Comparison of ENCODE assay signal across 11 mouse cellular contexts in genomic region chr3:61361338-61361737, GRCm38 (mm10). TPM values are rescaled to one million over a fixed set of nuclear protein-coding genes. Genes with fewer than 3 reads are reported as not detected.
DNase-seq lines count a peak whose midpoint lies in the region; ATAC-seq lines count a peak whose summit lies in the region.
"Had no signal": no experiment of that assay in that cellular context is flagged by ENCODE, and none has a peak within 500 bp of the region (broad histone marks: within the 10 kb centered on the region; RNA-seq: fewer than 3 reads in every experiment).

Rap2b (plus strand) TSS chr3:61361638.

- H3K4me1 ChIP-seq in embryonic facial prominence, embryonic 12.5 days = 0 out of 2 replicates have a peak, but pooled peaks cover 2% of the 10 kb centered on the region
- H3K4me1 ChIP-seq in hindbrain, embryonic 15.5 days (replicated peaks) = peaks cover 11% of the 10 kb centered on the region
- peaks cover 6% of the 10 kb centered on the region for H3K4me1 ChIP-seq in midbrain, embryonic 14.5 days (ENCODE audit: control insufficient read depth, insufficient read depth, low read length)

- no peak within 1 kb of the TSS for H3K9ac ChIP-seq in embryonic facial prominence, embryonic 12.5 days
- H3K9ac ChIP-seq in hindbrain, embryonic 15.5 days = no peak within 1 kb of the TSS
- no peak within 1 kb of the TSS for H3K9ac ChIP-seq in midbrain, embryonic 14.5 days (replicated peaks; ENCODE audit: low read length)

- no peak for ATAC-seq in embryonic facial prominence, embryonic 12.5 days (ENCODE audit: insufficient number of reproducible peaks, insufficient read depth, low FRiP score, low TSS enrichment)
- no peak for ATAC-seq in hindbrain, embryonic 15.5 days (ENCODE audit: low FRiP score, low read depth)
- ATAC-seq in midbrain, embryonic 14.5 days (ENCODE audit: low FRiP score, low TSS enrichment) = no peak
- ATAC-seq in erythroid progenitor cell, adult 5-6 weeks (replicated peaks; ENCODE audit: low FRiP score, poor library complexity, severe bottlenecking) = no peak
- ATAC-seq: Patski had no signal

- no peak within 1 kb of the TSS for H3K27ac ChIP-seq in embryonic facial prominence, embryonic 12.5 days
- no peak within 1 kb of the TSS for H3K27ac ChIP-seq in hindbrain, embryonic 15.5 days (replicated peaks)
- no peak within 1 kb of the TSS for H3K27ac ChIP-seq in midbrain, embryonic 14.5 days (replicated peaks; ENCODE audit: low read depth, low read length)

- no peaks in the 10 kb centered on the region for H3K36me3 ChIP-seq in embryonic facial prominence, embryonic 12.5 days
- no peaks in the 10 kb centered on the region for H3K36me3 ChIP-seq in hindbrain, embryonic 15.5 days
- H3K36me3 ChIP-seq in midbrain, embryonic 14.5 days (ENCODE audit: control insufficient read depth, insufficient read depth, low read length) = no peaks in the 10 kb centered on the region

- H3K4me2 ChIP-seq in embryonic facial prominence, embryonic 12.5 days (replicated peaks) = no peak within 1 kb of the TSS; the same call in 1 of the 2 replicates
- H3K4me2 ChIP-seq in hindbrain, embryonic 15.5 days = peak within 1 kb of the TSS; percentile 90
- H3K4me2 ChIP-seq in midbrain, embryonic 14.5 days (ENCODE audit: low read length) = no peak within 1 kb of the TSS; the same call in 1 of the 2 replicates

- no peaks in the 10 kb centered on the region for H3K27me3 ChIP-seq in embryonic facial prominence, embryonic 12.5 days
- H3K27me3 ChIP-seq in hindbrain, embryonic 15.5 days = no peaks in the 10 kb centered on the region
- H3K27me3 ChIP-seq in midbrain, embryonic 14.5 days (ENCODE audit: control insufficient read depth, insufficient read depth, low read length) = no peaks in the 10 kb centered on the region
- H3K27me3 ChIP-seq: Patski had no signal

- no peak for DNase-seq in layer of hippocampus, adult 8-10 months (ENCODE audit: low spot score in 2 of 2)
- DNase-seq in layer of hippocampus, adult 9-10 months (ENCODE audit: low spot score) = no peak
- no peak for DNase-seq in midbrain, embryonic 14.5 days
- no peak for DNase-seq in urinary bladder, adult 18-20 months (ENCODE audit: low spot score in 2 of 2)
- no peak for DNase-seq in ovary, adult 18-20 months (ENCODE audit: low spot score)
- DNase-seq: cerebellum, postnatal 36 days; thymus, postnatal 14 days had no signal

- no peaks in the 10 kb centered on the region for H3K9me3 ChIP-seq in embryonic facial prominence, embryonic 12.5 days
- H3K9me3 ChIP-seq in hindbrain, embryonic 15.5 days = no peaks in the 10 kb centered on the region
- H3K9me3 ChIP-seq in midbrain, embryonic 14.5 days (ENCODE audit: control insufficient read depth, low read length) = no peaks in the 10 kb centered on the region

- WGBS in embryonic facial prominence, embryonic 12.5 days = 79% methylated on average over 1 of the region's 1 CpGs
- WGBS in hindbrain, embryonic 15.5 days = 94% methylated on average over 1 of the region's 1 CpGs
- 91% methylated on average over 1 of the region's 1 CpGs for WGBS in midbrain, embryonic 14.5 days

- H3K4me3 ChIP-seq in embryonic facial prominence, embryonic 12.5 days = no peak within 1 kb of the TSS
- H3K4me3 ChIP-seq in hindbrain, embryonic 15.5 days = no peak within 1 kb of the TSS
- H3K4me3 ChIP-seq in midbrain, embryonic 14.5 days (replicated peaks; ENCODE audit: low read depth, low read length) = no peak within 1 kb of the TSS

RNA-seq across cellular contexts. Expression of gene Rap2b, which starts in this region (rescaled TPM):
- 10 to 100 TPM; 36.6 to 41.1 (median 39.6) TPM for total RNA-seq in layer of hippocampus, adult 8-10 months (2022)
- polyA plus RNA-seq in embryonic facial prominence, embryonic 12.5 days (2016; fragmentation: Nextera tagmentation; extraction: Ambion mirVana) = 18.3 and 19.4 TPM in 2 replicates
- polyA plus RNA-seq in hindbrain, embryonic 15.5 days (2015; fragmentation: Nextera tagmentation; extraction: Ambion mirVana) = 10.7 and 11.9 TPM in 2 replicates
- polyA plus RNA-seq in midbrain, embryonic 14.5 days (2014; fragmentation: Nextera tagmentation; extraction: Ambion mirVana) = 12.6 and 13.2 TPM in 2 replicates
- 1.4 and 1.7 TPM in 2 replicates for total RNA-seq in erythroid progenitor cell, adult 5-6 weeks (2015; ENCODE audit: low replicate concordance)
- 1.4 and 1.9 TPM in 2 replicates for total RNA-seq in erythroid progenitor cell, adult 5-6 weeks (2017; ENCODE audit: low replicate concordance)

Comparison
In these comparisons a context has a peak if more than half of its experiments do, and no peak if none do; other contexts are left out.
1. RNA of gene Rap2b (total RNA-seq): 36.6 to 41.1 TPM in layer of hippocampus, adult 8-10 months; 1.4 to 1.9 TPM in erythroid progenitor cell, adult 5-6 weeks; every median in the first group is over 10 times any median in the second.